Mouse (Mus musculus) hindbrain, embryonic 14.5 days (tissue): Measurements from ENCODE around the gene Fmo9. TPM values are rescaled to one million over a fixed set of nuclear protein-coding genes. Genes with fewer than 3 reads are reported as not detected.

Experiments used
- ATAC-seq: fragments of 200-750 bp; cut with Nextera tagmentation; 2 replicates; pipeline ENCODE4 v1.8.0; 2017; ENCODE audit warnings: moderate number of reproducible peaks, mild to moderate bottlenecking, moderate TSS enrichment, moderate library complexity; ENCODE audit not compliant: low FRiP score
- DNase-seq: peaks from one replicate; pipeline ENCODE4 v3.0.0-alpha.2; 2015; ENCODE audit warnings: low spot score
- H3K27ac ChIP-seq: fragments of 300-500 bp; sonication (generic); 2 replicates; pipeline ENCODE4 v1.5.1; 2014; ENCODE audit warnings: mild to moderate bottlenecking, moderate library complexity
- H3K27me3 ChIP-seq: fragments of 300-500 bp; sonication (generic); 2 replicates; pipeline ENCODE4 v1.6.1; 2014; ENCODE audit warnings: mild to moderate bottlenecking, low read length, mixed read lengths; ENCODE audit not compliant: control insufficient read depth, insufficient read depth
- H3K36me3 ChIP-seq: fragments of 300-500 bp; sonication (generic); replicated peaks from 2 replicates; pipeline ENCODE4 v1.6.1; 2014; ENCODE audit not compliant: control insufficient read depth, insufficient read depth
- H3K4me1 ChIP-seq: fragments of 300-500 bp; sonication (generic); replicated peaks from 2 replicates; pipeline ENCODE4 v1.6.1; 2014; ENCODE audit warnings: antibody characterized with exemption, low read length, mixed read lengths; ENCODE audit not compliant: control insufficient read depth, insufficient read depth
- H3K4me2 ChIP-seq: fragments of 300-500 bp; sonication (generic); replicated peaks from 2 replicates; pipeline ENCODE4 v1.6.1; 2014; ENCODE audit warnings: mild to moderate bottlenecking, moderate library complexity
- H3K4me3 ChIP-seq: fragments of 300-500 bp; sonication (generic); replicated peaks from 2 replicates; pipeline ENCODE4 v1.5.1; 2014; ENCODE audit warnings: mild to moderate bottlenecking, low read length
- H3K9ac ChIP-seq: fragments of 300-500 bp; sonication (generic); 2 replicates; pipeline ENCODE4 v1.6.1; 2014
- H3K9me3 ChIP-seq: fragments of 300-500 bp; sonication (generic); 2 replicates; pipeline ENCODE4 v1.6.1; 2016; ENCODE audit warnings: low read length; ENCODE audit not compliant: control insufficient read depth
- WGBS: fragments of 180-500 bp; shearing (Covaris S2); extraction: QIAGEN DNeasy Blood & Tissue Kit; methylation state at CpG from one replicate; pipeline ENCODE4 v1.1.7; 2014; 5-methylcytosine and 5-hydroxymethylcytosine counted together
- polyA plus RNA-seq: library from polyadenylated mRNA; unstranded; fragments of >200 nt; fragmentation: Nextera tagmentation; extraction: Ambion mirVana; gene quantifications from 2 replicates; pipeline ENCODE4 v1.2.1, GENCODE M21; 2014

Fmo9 gene
- polyA plus RNA-seq, result not detected in 2 replicates

- H3K27ac ChIP-seq, result no peak within 1 kb of the TSS
- no peak within 1 kb of the TSS for H3K4me3 ChIP-seq
- no peaks in the 10 kb centered on the region for H3K9me3 ChIP-seq
- no peak within 1 kb of the TSS for H3K9ac ChIP-seq
- DNase-seq, result no peak
- no peak within 1 kb of the TSS for H3K4me2 ChIP-seq
- no peaks in the 10 kb centered on the region for H3K27me3 ChIP-seq
- WGBS, result 96% methylated on average over 1 of the region's 1 CpGs
- H3K36me3 ChIP-seq, result no peaks in the 10 kb centered on the region
- H3K4me1 ChIP-seq, result no peaks in the 10 kb centered on the region
- ATAC-seq, result no peak
Measured at GRCm38 (mm10) chr1:166681745-166682144, at the start of gene Fmo9. Fmo9 (minus strand) TSS chr1:166681845.

- Histone ChIP-seq H3K36me3 (no peaks in the 10 kb centered on the region), H3K9me3 (no peaks in the 10 kb centered on the region), H3K27ac (no peak overlapping the region), H3K27me3 (no peaks in the 10 kb centered on the region), H3K4me3 (no peak overlapping the region), H3K4me1 (no peaks in the 10 kb centered on the region), H3K9ac (no peak overlapping the region), H3K4me2 (no peak overlapping the region)
- DNase-seq (no peak), ATAC-seq (no peak)
- 80% methylated on average over 4 of the region's 4 CpGs for WGBS
Measured at GRCm38 (mm10) chr1:166730886-166731285, 49.2 kb upstream of the Fmo9 start.

- Histone ChIP-seq H3K36me3 (no peaks in the 10 kb centered on the region), H3K9me3 (no peaks in the 10 kb centered on the region), H3K27me3 (no peaks in the 10 kb centered on the region), H3K4me2 (no peak overlapping the region), H3K9ac (no peak overlapping the region), H3K4me1 (no peaks in the 10 kb centered on the region), H3K27ac (no peak overlapping the region), H3K4me3 (no peak overlapping the region)
- no peak for ATAC-seq
- no peak for DNase-seq
- 80% methylated on average over 2 of the region's 2 CpGs for WGBS
Measured at GRCm38 (mm10) chr1:166730215-166730614, 48.6 kb upstream of the Fmo9 start.

- H3K27ac ChIP-seq, result no peak overlapping the region
- H3K4me3 ChIP-seq, result no peak overlapping the region
- no peak overlapping the region for H3K9ac ChIP-seq
- H3K4me2 ChIP-seq, result no peak overlapping the region
- no peak for ATAC-seq
- no peaks in the 10 kb centered on the region for H3K4me1 ChIP-seq
- no peaks in the 10 kb centered on the region for H3K9me3 ChIP-seq
- no peaks in the 10 kb centered on the region for H3K36me3 ChIP-seq
- no peaks in the 10 kb centered on the region for H3K27me3 ChIP-seq
- DNase-seq, result no peak
- 87% methylated on average over 7 of the region's 7 CpGs for WGBS
Measured at GRCm38 (mm10) chr1:166710861-166711260, 29.2 kb upstream of the Fmo9 start.

GRCm38 (mm10) chr1:166702270-166702912, 20.7 kb upstream of the Fmo9 start:
- Histone ChIP-seq H3K27me3 (no peaks in the 10 kb centered on the region), H3K4me2 (no peak overlapping the region), H3K9ac (no peak overlapping the region), H3K4me1 (no peaks in the 10 kb centered on the region), H3K4me3 (no peak overlapping the region), H3K36me3 (no peaks in the 10 kb centered on the region), H3K27ac (no peak overlapping the region), H3K9me3 (no peaks in the 10 kb centered on the region)
- 71% methylated on average over 10 of the region's 10 CpGs for whole genome bisulfite sequencing
- ATAC-seq, result no peak
- no peak for DNase-seq

GRCm38 (mm10) chr1:166669264-166669663, 12.4 kb downstream of the Fmo9 start:
- no peak for DNase-seq

GRCm38 (mm10) chr1:166660800-166661199, 20.8 kb downstream of the Fmo9 start:
- Histone ChIP-seq H3K36me3 (no peaks in the 10 kb centered on the region), H3K9ac (no peak overlapping the region), H3K4me2 (no peak overlapping the region), H3K27me3 (no peaks in the 10 kb centered on the region), H3K9me3 (no peaks in the 10 kb centered on the region), H3K4me1 (no peaks in the 10 kb centered on the region), H3K4me3 (no peak overlapping the region), H3K27ac (no peak overlapping the region)
- ATAC-seq, result no peak
- WGBS, result 92% methylated on average over 8 of the region's 8 CpGs
- no peak for DNase-seq

More at GRCm38 (mm10) chr1:166669264-166669663, 12.4 kb downstream of the Fmo9 start:
- no peak overlapping the region for H3K9ac ChIP-seq
- no peak overlapping the region for H3K4me3 ChIP-seq
- H3K4me2 ChIP-seq, result no peak overlapping the region
- H3K27me3 ChIP-seq, result no peaks in the 10 kb centered on the region
- H3K9me3 ChIP-seq, result no peaks in the 10 kb centered on the region
- H3K36me3 ChIP-seq, result no peaks in the 10 kb centered on the region
- no peak overlapping the region for H3K27ac ChIP-seq
- ATAC-seq, result no peak
- 77% methylated on average over 5 of the region's 5 CpGs for WGBS
- no peaks in the 10 kb centered on the region for H3K4me1 ChIP-seq

- 91% methylated on average over 2 of the region's 2 CpGs for WGBS
- no peak within 1 kb of the TSS for H3K27ac ChIP-seq
- no peaks in the 10 kb centered on the region for H3K4me1 ChIP-seq
- no peak within 1 kb of the TSS for H3K9ac ChIP-seq
- no peaks in the 10 kb centered on the region for H3K27me3 ChIP-seq
- ATAC-seq (no peak), DNase-seq (no peak)
- no peaks in the 10 kb centered on the region for H3K9me3 ChIP-seq
- no peaks in the 10 kb centered on the region for H3K36me3 ChIP-seq
- no peak within 1 kb of the TSS for H3K4me2 ChIP-seq
- no peak within 1 kb of the TSS for H3K4me3 ChIP-seq
Measured at GRCm38 (mm10) chr1:166647593-166647992, 34.1 kb downstream of the Fmo9 start, which contains the start of gene Gm4847. Gm4847 (minus strand) TSS chr1:166647693.
